Mouse (Mus musculus): ENCODE results near the gene Gm49601. TPM values are rescaled to one million over a fixed set of nuclear protein-coding genes. Genes with fewer than 3 reads are reported as not detected.

The Gm49601 gene
- polyA plus RNA-seq, 1 experiment from 2014 or later = 3.6 TPM

- no peak for ATAC-seq (ENCODE audit: insufficient read depth, low FRiP score, low TSS enrichment)
- peaks cover 8% of the 10 kb centered on the region for H3K36me3 ChIP-seq (ENCODE audit: control insufficient read depth, insufficient read depth, low read length)
- DNase-seq (ENCODE audit: low spot score) = no peak
- H3K27ac ChIP-seq (ENCODE audit: low read depth, low read length) = no peak overlapping the region
- peaks cover 56% of the 10 kb centered on the region for H3K27me3 ChIP-seq (ENCODE audit: control insufficient read depth, insufficient read depth, low read length)
- H3K9ac ChIP-seq (ENCODE audit: low read length) = no peak overlapping the region
- peak overlapping the region; percentile 82 for H3K4me2 ChIP-seq (ENCODE audit: low read depth)
- peaks cover 24% of the 10 kb centered on the region for H3K4me1 ChIP-seq (ENCODE audit: control insufficient read depth, insufficient read depth, low read length)
- H3K4me3 ChIP-seq (ENCODE audit: low read depth, low read length) = 0 out of 2 replicates have a peak overlapping the region, but pooled peaks have one; percentile 46
- no peaks in the 10 kb centered on the region for H3K9me3 ChIP-seq (ENCODE audit: control insufficient read depth, low read length)
- WGBS = 47% methylated on average over 3 of the region's 3 CpGs
Measured at GRCm38 (mm10) chr16:18627163-18627562, 936 bp upstream of the Gm49601 start.

- 8% methylated on average over 26 of the region's 26 CpGs for WGBS
- ATAC-seq (ENCODE audit: insufficient read depth, low FRiP score, low TSS enrichment) = no peak
Measured at GRCm38 (mm10) chr16:18625791-18626311, 376 bp downstream of the Gm49601 start.

GRCm38 (mm10) chr16:18625097-18625496, 1.1 kb downstream of the Gm49601 start:
- peaks cover 35% of the 10 kb centered on the region for H3K4me1 ChIP-seq (ENCODE audit: control insufficient read depth, insufficient read depth, low read length)
- no peak overlapping the region for H3K4me2 ChIP-seq (ENCODE audit: low read depth)
- no peak for DNase-seq (ENCODE audit: low spot score)
- WGBS = 37% methylated on average over 14 of the region's 14 CpGs
- H3K36me3 ChIP-seq (ENCODE audit: control insufficient read depth, insufficient read depth, low read length) = peaks cover 8% of the 10 kb centered on the region
- no peak for ATAC-seq (ENCODE audit: insufficient read depth, low FRiP score, low TSS enrichment)
- H3K4me3 ChIP-seq (ENCODE audit: low read depth, low read length) = no peak overlapping the region
- no peaks in the 10 kb centered on the region for H3K9me3 ChIP-seq (ENCODE audit: control insufficient read depth, low read length)
- H3K9ac ChIP-seq (ENCODE audit: low read length) = no peak overlapping the region
- H3K27ac ChIP-seq (ENCODE audit: low read depth, low read length) = no peak overlapping the region
- peaks cover 74% of the 10 kb centered on the region for H3K27me3 ChIP-seq (ENCODE audit: control insufficient read depth, insufficient read depth, low read length)

More at GRCm38 (mm10) chr16:18625791-18626311, 376 bp downstream of the Gm49601 start:
- peaks cover 67% of the 10 kb centered on the region for H3K27me3 ChIP-seq (ENCODE audit: control insufficient read depth, insufficient read depth, low read length)
- H3K36me3 ChIP-seq (ENCODE audit: control insufficient read depth, insufficient read depth, low read length) = peaks cover 8% of the 10 kb centered on the region
- peak overlapping the region; percentile 81 for H3K4me2 ChIP-seq (ENCODE audit: low read depth)
- peak overlapping the region; percentile 44 for H3K9ac ChIP-seq (ENCODE audit: low read length)
- H3K4me3 ChIP-seq (ENCODE audit: low read depth, low read length) = peak overlapping the region; percentile 46
- no peak overlapping the region for H3K27ac ChIP-seq (ENCODE audit: low read depth, low read length)
- DNase-seq (ENCODE audit: low spot score) = no peak
- H3K9me3 ChIP-seq (ENCODE audit: control insufficient read depth, low read length) = no peaks in the 10 kb centered on the region
- peaks cover 33% of the 10 kb centered on the region for H3K4me1 ChIP-seq (ENCODE audit: control insufficient read depth, insufficient read depth, low read length)

GRCm38 (mm10) chr16:18624641-18625040, 1.6 kb downstream of the Gm49601 start:
- H3K27ac ChIP-seq (ENCODE audit: low read depth, low read length) = no peak overlapping the region
- no peak overlapping the region for H3K4me3 ChIP-seq (ENCODE audit: low read depth, low read length)
- peaks cover 79% of the 10 kb centered on the region for H3K27me3 ChIP-seq (ENCODE audit: control insufficient read depth, insufficient read depth, low read length)
- ATAC-seq (ENCODE audit: insufficient read depth, low FRiP score, low TSS enrichment) = no peak
- no peaks in the 10 kb centered on the region for H3K9me3 ChIP-seq (ENCODE audit: control insufficient read depth, low read length)
- no peak overlapping the region for H3K4me2 ChIP-seq (ENCODE audit: low read depth)
- DNase-seq (ENCODE audit: low spot score) = no peak
- no peak overlapping the region for H3K9ac ChIP-seq (ENCODE audit: low read length)
- H3K36me3 ChIP-seq (ENCODE audit: control insufficient read depth, insufficient read depth, low read length) = peaks cover 8% of the 10 kb centered on the region
- WGBS = 17% methylated on average over 15 of the region's 15 CpGs
- H3K4me1 ChIP-seq (ENCODE audit: control insufficient read depth, insufficient read depth, low read length) = peaks cover 35% of the 10 kb centered on the region

GRCm38 (mm10) chr16:18623751-18624540, 2.3 kb downstream of the Gm49601 start:
- ATAC-seq (ENCODE audit: insufficient read depth, low FRiP score, low TSS enrichment) = no peak
- Histone ChIP-seq H3K4me3 (ENCODE audit: low read depth, low read length) (no peak overlapping the region), H3K9ac (ENCODE audit: low read length) (no peak overlapping the region), H3K9me3 (ENCODE audit: control insufficient read depth, low read length) (no peaks in the 10 kb centered on the region), H3K36me3 (ENCODE audit: control insufficient read depth, insufficient read depth, low read length) (peaks cover 8% of the 10 kb centered on the region), H3K4me1 (ENCODE audit: control insufficient read depth, insufficient read depth, low read length) (peaks cover 31% of the 10 kb centered on the region), H3K27ac (ENCODE audit: low read depth, low read length) (no peak overlapping the region), H3K4me2 (ENCODE audit: low read depth) (no peak overlapping the region), H3K27me3 (ENCODE audit: control insufficient read depth, insufficient read depth, low read length) (peaks cover 86% of the 10 kb centered on the region)
- WGBS = 17% methylated on average over 15 of the region's 15 CpGs
- DNase-seq (ENCODE audit: low spot score) = no peak

GRCm38 (mm10) chr16:18622916-18623750, 3.1 kb downstream of the Gm49601 start:
- DNase-seq (ENCODE audit: low spot score) = no peak
- H3K9ac ChIP-seq (ENCODE audit: low read length) = no peak overlapping the region
- WGBS = 11% methylated on average over 29 of the region's 29 CpGs
- H3K36me3 ChIP-seq (ENCODE audit: control insufficient read depth, insufficient read depth, low read length) = peaks cover 8% of the 10 kb centered on the region
- H3K27ac ChIP-seq (ENCODE audit: low read depth, low read length) = no peak overlapping the region
- H3K27me3 ChIP-seq (ENCODE audit: control insufficient read depth, insufficient read depth, low read length) = peaks cover 94% of the 10 kb centered on the region
- no peaks in the 10 kb centered on the region for H3K9me3 ChIP-seq (ENCODE audit: control insufficient read depth, low read length)
- peaks cover 26% of the 10 kb centered on the region for H3K4me1 ChIP-seq (ENCODE audit: control insufficient read depth, insufficient read depth, low read length)
- H3K4me3 ChIP-seq (ENCODE audit: low read depth, low read length) = no peak overlapping the region
- no peak for ATAC-seq (ENCODE audit: insufficient read depth, low FRiP score, low TSS enrichment)
- no peak overlapping the region for H3K4me2 ChIP-seq (ENCODE audit: low read depth)

GRCm38 (mm10) chr16:18622019-18622418, 4.2 kb downstream of the Gm49601 start, which contains the start of gene Gp1bb:
Gene Gp1bb (minus strand): TSS chr16:18622403.
- WGBS = 5% methylated on average over 17 of the region's 17 CpGs
- Histone ChIP-seq H3K27ac (ENCODE audit: low read depth, low read length) (no peak within 1 kb of the TSS), H3K4me1 (ENCODE audit: control insufficient read depth, insufficient read depth, low read length) (peaks cover 22% of the 10 kb centered on the region; the same call in 1 of the 2 replicates), H3K36me3 (ENCODE audit: control insufficient read depth, insufficient read depth, low read length) (peaks cover 8% of the 10 kb centered on the region), H3K9me3 (ENCODE audit: control insufficient read depth, low read length) (no peaks in the 10 kb centered on the region), H3K4me2 (ENCODE audit: low read depth) (peak within 1 kb of the TSS; percentile 62), H3K9ac (ENCODE audit: low read length) (no peak within 1 kb of the TSS), H3K4me3 (ENCODE audit: low read depth, low read length) (peak within 1 kb of the TSS; percentile 37), H3K27me3 (ENCODE audit: control insufficient read depth, insufficient read depth, low read length) (peaks cover 90% of the 10 kb centered on the region)
- ATAC-seq (ENCODE audit: insufficient read depth, low FRiP score, low TSS enrichment) = no peak
- no peak for DNase-seq (ENCODE audit: low spot score)

GRCm38 (mm10) chr16:18621362-18622001, 4.7 kb downstream of the Gm49601 start:
- H3K9me3 ChIP-seq (ENCODE audit: control insufficient read depth, low read length) = no peaks in the 10 kb centered on the region
- H3K4me2 ChIP-seq (ENCODE audit: low read depth) = peak overlapping the region; percentile 62
- H3K27ac ChIP-seq (ENCODE audit: low read depth, low read length) = no peak overlapping the region
- H3K4me1 ChIP-seq (ENCODE audit: control insufficient read depth, insufficient read depth, low read length) = peaks cover 19% of the 10 kb centered on the region; the same call in 1 of the 2 replicates
- H3K4me3 ChIP-seq (ENCODE audit: low read depth, low read length) = peak overlapping the region; percentile 37
- 2% methylated on average over 38 of the region's 38 CpGs for WGBS
- DNase-seq (ENCODE audit: low spot score) = no peak
- no peak for ATAC-seq (ENCODE audit: insufficient read depth, low FRiP score, low TSS enrichment)
- H3K27me3 ChIP-seq (ENCODE audit: control insufficient read depth, insufficient read depth, low read length) = peaks cover 85% of the 10 kb centered on the region
- H3K36me3 ChIP-seq (ENCODE audit: control insufficient read depth, insufficient read depth, low read length) = peaks cover 8% of the 10 kb centered on the region
- no peak overlapping the region for H3K9ac ChIP-seq (ENCODE audit: low read length)

Measured in neural tube, embryonic 11.5 days (tissue).